Mouse (Mus musculus) E14TG2a.4 (cell line): Measurements from ENCODE around the gene Eaf1.

Experiments used
- CTCF ChIP-seq: conservative IDR thresholded peaks from 2 replicates; pipeline ENCODE4 v1.5.1; 2014; ENCODE audit warnings: low read length
- NANOG ChIP-seq: IDR thresholded peaks from 2 replicates; pipeline ENCODE4 v1.6.1; 2014; ENCODE audit warnings: borderline replicate concordance, low read length, mixed read lengths
- POU5F1 ChIP-seq: IDR thresholded peaks from 2 replicates; pipeline ENCODE4 v1.6.1; 2014; ENCODE audit warnings: low read length, borderline replicate concordance

GRCm38 (mm10) chr14:31525040-31525810 is 31.0 kb downstream of the Eaf1 start:
- TF ChIP-seq CTCF (no peak), NANOG (no peak), POU5F1 (no peak)
